Mouse (Mus musculus): Measurements from ENCODE around the gene Hspa1a.
A peak's percentile ranks its signal among the peaks of the same experiment; 100 is the strongest.

Gene Hspa1a

DNA sequence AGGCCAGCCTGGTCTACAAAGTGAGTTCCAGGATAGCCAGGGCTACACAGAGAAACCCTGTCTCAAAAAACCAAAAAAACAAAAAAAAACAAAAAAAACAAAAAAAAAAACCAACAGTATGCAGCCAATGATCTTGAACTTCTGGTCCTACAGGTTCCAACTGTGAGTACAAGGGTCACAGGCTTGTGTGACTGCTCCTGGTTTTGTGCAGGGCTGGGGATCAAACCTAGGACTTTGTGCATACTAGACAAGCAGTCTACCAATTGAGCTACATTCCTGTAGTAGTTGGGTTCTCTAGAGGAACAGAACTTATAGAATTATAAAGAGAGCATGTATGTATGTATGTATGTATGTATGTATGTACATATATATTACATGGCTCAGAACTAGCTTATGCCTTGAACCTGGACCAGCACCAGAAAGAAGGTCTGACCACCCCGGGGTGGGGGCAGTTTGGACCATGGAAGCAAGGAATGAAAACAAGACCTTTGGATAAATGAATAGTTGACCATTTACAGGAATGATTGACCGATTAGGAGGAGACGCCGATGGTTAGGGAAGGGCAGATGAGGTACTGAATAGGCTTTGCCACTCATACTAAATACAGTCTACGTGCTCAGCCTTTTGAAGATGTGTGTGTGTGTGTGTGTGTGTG lies 25.3 kb downstream of the Hspa1a start:
- DNase-seq (ENCODE audit: low spot score): no peak

DNA sequence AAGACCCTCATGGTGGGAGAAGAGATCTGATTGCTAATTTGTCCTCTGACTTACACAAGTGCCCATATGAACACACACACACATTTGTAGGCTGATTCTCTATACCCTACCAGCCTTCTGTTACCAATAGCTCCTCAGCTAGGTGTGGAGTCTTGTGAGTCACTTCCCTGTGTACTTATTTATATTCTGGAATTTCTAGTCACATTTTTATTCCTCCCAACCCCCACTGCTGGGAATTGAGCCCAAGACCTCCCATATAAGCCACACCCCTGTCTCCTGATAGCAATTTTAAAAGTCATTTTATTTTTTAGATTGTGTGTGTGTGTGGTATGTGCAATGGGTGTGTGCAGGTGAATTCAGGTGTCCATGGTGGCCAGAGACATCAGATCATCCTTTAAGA lies 27.6 kb downstream of the Hspa1a start:
- no peak for DNase-seq (ENCODE audit: low spot score)

GRCm38 (mm10) chr17:34943128-34943815 lies 28.7 kb downstream of the Hspa1a start:
- no peak for DNase-seq (ENCODE audit: low spot score)

- no peak for DNase-seq (ENCODE audit: low spot score)
Measured at GRCm38 (mm10) chr17:34941344-34942041, 30.5 kb downstream of the Hspa1a start.

DNA sequence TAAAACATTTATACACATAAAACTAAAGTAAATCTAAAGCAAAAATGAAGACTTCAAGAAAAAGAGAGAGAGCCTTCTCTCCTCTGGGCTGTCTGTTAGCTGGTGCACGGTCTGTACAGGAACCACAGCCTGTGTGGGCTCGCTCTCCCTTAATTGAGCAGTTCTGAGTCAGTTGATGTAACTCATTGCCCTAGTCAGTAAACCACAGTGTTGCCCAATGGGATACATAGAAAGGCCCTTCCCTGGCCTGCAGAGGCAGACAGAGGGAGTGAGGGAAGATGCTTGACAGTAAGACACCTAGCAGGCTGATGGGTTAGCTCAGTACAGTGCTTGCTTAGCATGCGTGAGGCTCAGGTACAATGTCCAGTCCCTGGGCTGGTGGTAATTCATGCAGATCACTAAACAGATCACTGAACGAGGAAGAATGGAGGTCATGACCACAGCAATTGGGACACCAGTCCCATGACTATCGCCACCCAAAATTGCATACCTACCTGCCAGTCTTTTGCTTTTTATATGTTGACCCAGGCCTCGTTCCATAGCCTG lies 33.9 kb downstream of the Hspa1a start:
- no peak for DNase-seq (ENCODE audit: low spot score)

GRCm38 (mm10) chr17:34934830-34935229 lies 37.1 kb downstream of the Hspa1a start:
- no peak for DNase-seq (ENCODE audit: low spot score)

DNA sequence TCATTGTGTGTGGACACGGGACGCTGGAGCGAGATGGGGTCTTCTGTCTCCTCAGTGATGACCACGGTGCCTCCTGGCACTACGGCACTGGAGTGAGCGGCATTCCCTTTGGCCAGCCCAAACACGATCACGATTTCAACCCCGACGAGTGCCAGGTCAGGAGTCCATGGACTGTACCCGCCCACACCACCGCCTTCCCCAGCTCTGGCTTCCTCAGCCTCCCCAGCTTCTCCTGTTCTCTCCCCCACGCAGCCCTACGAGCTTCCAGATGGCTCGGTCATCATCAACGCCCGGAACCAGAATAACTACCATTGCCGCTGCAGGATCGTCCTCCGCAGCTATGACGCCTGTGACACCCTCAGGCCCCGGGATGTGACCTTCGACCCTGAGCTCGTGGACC lies 37.9 kb downstream of the Hspa1a start:
- DNase-seq (ENCODE audit: low spot score): no peak

- DNase-seq (ENCODE audit: low spot score): no peak
Measured at GRCm38 (mm10) chr17:34932287-34932686, 39.7 kb downstream of the Hspa1a start.

DNA sequence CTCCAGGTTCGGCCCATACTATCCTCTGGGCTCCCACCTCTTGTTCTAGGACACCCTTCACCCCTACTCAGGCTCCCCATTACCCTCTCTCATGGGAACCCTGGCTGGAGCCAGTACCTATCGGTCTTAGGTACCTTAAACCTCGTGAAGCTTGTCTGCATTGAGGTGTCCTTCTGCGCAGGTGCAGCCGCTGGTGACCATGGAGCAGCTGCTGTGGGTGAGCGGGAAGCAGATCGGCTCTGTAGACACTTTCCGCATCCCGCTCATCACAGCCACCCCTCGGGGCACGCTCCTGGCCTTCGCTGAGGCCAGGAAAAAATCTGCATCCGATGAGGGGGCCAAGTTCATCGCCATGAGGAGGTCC lies 40.2 kb downstream of the Hspa1a start:
- DNase-seq (ENCODE audit: low spot score): no peak

GRCm38 (mm10) chr17:34931061-34931734 lies 40.8 kb downstream of the Hspa1a start, which contains the start of gene Neu1:
Neu1 (plus strand) TSS chr17:34931253.
- peak; percentile 97 for DNase-seq (ENCODE audit: low spot score)

DNA sequence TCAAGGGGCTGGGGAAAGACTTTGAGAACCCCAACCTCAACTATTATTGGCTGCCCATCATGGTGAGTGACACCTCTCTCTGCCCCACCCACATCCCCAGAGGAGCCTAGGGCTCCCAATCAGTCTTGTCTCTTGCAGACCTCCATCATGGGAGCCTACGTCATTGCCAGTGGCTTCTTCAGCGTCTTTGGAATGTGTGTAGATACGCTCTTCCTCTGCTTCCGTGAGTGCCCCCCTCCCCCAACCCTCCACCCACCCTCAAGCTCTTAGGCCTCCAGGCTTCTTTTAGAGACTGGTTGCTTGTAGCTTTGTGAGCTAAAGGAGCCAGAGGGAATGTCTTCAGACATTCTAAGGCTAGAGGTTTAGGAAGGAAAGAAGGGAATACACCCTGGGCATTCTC lies 43.1 kb downstream of the Hspa1a start:
- no peak for DNase-seq (ENCODE audit: low spot score)

DNA sequence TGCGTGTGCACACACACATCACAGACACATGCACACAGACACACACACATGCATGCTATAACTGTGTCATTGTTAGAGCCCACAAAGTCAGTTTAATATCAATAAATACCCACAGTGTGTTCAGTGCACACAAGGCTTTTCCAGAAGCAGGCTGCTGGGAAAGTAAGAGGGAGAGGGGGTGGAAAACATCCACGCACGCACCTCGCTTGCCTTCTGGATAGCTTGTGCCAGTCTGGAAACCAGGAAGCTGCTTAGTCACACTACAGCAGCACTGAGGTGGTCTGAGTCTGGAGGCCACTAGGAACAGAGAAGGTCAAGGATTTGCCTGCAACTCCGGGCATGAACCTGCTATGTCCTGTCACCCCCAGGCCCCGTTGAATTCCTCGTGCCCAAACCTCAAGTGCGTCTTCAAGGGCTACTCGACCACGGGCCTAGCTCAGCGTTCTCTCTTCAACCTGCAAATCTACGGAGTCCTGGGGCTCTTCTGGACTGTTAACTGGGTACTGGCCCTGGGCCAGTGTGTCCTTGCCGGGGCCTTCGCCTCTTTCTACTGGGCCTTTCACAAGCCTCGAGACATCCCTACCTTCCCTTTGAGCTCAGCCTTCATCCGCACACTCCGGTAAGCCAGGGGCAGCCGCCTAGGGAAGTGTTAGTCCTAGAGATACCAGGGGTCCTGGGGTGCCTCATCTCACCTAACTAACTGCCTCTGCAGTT lies 44.5 kb downstream of the Hspa1a start:
- no peak for DNase-seq (ENCODE audit: low spot score)

DNA sequence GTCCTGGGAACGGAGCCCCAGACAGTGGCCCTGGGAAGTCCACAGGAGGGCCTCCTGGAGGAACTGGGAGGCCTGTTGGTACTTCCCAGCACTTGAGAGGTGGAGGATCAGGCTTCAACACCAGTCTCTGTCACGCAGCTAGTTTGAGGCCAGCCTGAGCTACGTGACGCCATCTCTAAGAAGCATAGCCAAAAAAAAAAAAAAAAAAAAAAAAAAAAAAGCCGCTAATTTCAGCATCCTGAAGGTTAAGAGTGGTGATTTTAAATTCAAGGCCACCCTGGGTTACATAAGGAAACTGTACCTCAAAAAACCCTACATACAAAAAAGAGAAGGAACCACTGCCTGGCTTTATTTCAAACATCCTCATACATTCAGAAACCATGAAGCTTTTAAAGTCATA lies 47.7 kb downstream of the Hspa1a start:
- no peak for DNase-seq (ENCODE audit: low spot score)

DNA sequence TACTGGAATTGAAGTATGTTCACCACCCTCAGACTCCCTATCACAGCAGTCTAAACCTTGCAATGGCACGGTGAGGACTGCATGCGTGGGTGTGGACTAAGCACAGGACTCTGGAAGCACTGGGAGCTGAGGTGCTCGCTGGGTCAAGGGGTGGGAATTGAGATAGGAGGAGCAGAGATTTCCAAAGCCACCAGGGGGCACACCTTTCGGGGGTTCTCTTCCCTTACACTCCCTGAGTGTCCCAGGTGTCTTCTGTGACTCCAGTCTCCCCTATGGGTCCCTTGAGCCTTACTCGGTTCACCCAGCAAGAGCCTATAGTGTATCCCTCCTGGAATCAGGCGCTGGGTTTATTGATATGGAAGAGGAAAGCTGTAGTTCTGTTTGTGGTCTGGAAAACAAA lies 49.0 kb downstream of the Hspa1a start:
- no peak for DNase-seq (ENCODE audit: low spot score)

Measured in layer of hippocampus, adult 9-10 months (tissue).